Comparison of ENCODE assay signal across 9 mouse cellular contexts in genomic region chr10:22361415-22362352, GRCm38 (mm10). TPM values are rescaled to one million over a fixed set of nuclear protein-coding genes. Genes with fewer than 3 reads are reported as not detected.
DNase-seq lines count a peak whose midpoint lies in the region; ATAC-seq and TF ChIP-seq lines count a peak whose summit lies in the region.
"Not testable (repeated sequence)": the region's sequence is repeated elsewhere in the genome, so short reads cannot be mapped to it uniquely, and the experiment has no call there.
"Had no signal": no experiment of that assay in that cellular context is flagged by ENCODE, and none has a peak within 500 bp of the region (broad histone marks: within the 10 kb centered on the region; RNA-seq: fewer than 3 reads in every experiment).

No protein-coding gene starts in this region.

- H3K9ac ChIP-seq in embryonic facial prominence, embryonic 13.5 days, result 0 out of 2 replicates have a peak overlapping the region, but pooled peaks have one; percentile 49
- H3K9ac ChIP-seq in heart, embryonic 11.5 days (ENCODE audit: low read depth, low read length); hindbrain, postnatal 0 days (replicated peaks; ENCODE audit: low read length); limb, embryonic 13.5 days; neural tube, embryonic 12.5 days: not testable (repeated sequence)

- H3K4me1 ChIP-seq in embryonic facial prominence, embryonic 13.5 days; heart, embryonic 11.5 days (ENCODE audit: control insufficient read depth, insufficient read depth, low read length); hindbrain, postnatal 0 days (ENCODE audit: insufficient read depth, low read length); limb, embryonic 13.5 days; neural tube, embryonic 12.5 days: not testable (repeated sequence)

- not testable (repeated sequence) for H3K36me3 ChIP-seq in embryonic facial prominence, embryonic 13.5 days; heart, embryonic 11.5 days (ENCODE audit: control insufficient read depth, insufficient read depth, low read length); hindbrain, postnatal 0 days (ENCODE audit: insufficient read depth, low read length); limb, embryonic 13.5 days; neural tube, embryonic 12.5 days

- TF ChIP-seq CTCF in hindbrain, postnatal 0 days (IDR thresholded peaks at IDR 0.05; ENCODE audit: low read depth), result not testable (repeated sequence)

- H3K4me3 ChIP-seq in embryonic facial prominence, embryonic 13.5 days, result peak overlapping the region; percentile 23
- peak overlapping the region; percentile 22; the same call in 1 of the 2 replicates for H3K4me3 ChIP-seq in heart, embryonic 11.5 days (ENCODE audit: low read depth, low read length)
- not testable (repeated sequence) for H3K4me3 ChIP-seq in hindbrain, postnatal 0 days (ENCODE audit: low read length); neural tube, embryonic 12.5 days
- peak overlapping the region; percentile 32 for H3K4me3 ChIP-seq in limb, embryonic 13.5 days

- WGBS in embryonic facial prominence, embryonic 13.5 days, result 6% methylated on average over 9 of the region's 15 CpGs
- 2% methylated on average over 9 of the region's 15 CpGs for WGBS in heart, embryonic 11.5 days (ENCODE audit: insufficient replicate concordance)
- WGBS in hindbrain, postnatal 0 days, result under 1% methylated on average over 8 of the region's 15 CpGs
- WGBS in limb, embryonic 13.5 days, result 4% methylated on average over 11 of the region's 15 CpGs
- WGBS in neural tube, embryonic 12.5 days, result 1% methylated on average over 8 of the region's 15 CpGs

- H3K9me3 ChIP-seq in embryonic facial prominence, embryonic 13.5 days; heart, embryonic 11.5 days (replicated peaks; ENCODE audit: control insufficient read depth, low read length); hindbrain, postnatal 0 days (ENCODE audit: low read length); limb, embryonic 13.5 days; neural tube, embryonic 12.5 days: not testable (repeated sequence)

- not testable (repeated sequence) for H3K27ac ChIP-seq in embryonic facial prominence, embryonic 13.5 days; heart, embryonic 11.5 days (ENCODE audit: low read depth, low read length); hindbrain, postnatal 0 days; limb, embryonic 13.5 days; neural tube, embryonic 12.5 days

- DNase-seq in R1 (ENCODE audit: low read depth, low spot score), result peak; percentile 64
- DNase-seq in hindbrain, postnatal 0 days (ENCODE audit: low spot score), result peak; percentile 4
- DNase-seq in lung, postnatal 10 days, result peak; percentile 1

- not testable (repeated sequence) for ATAC-seq in embryonic facial prominence, embryonic 13.5 days (ENCODE audit: insufficient number of reproducible peaks, insufficient read depth, low FRiP score, low TSS enrichment, low read depth)
- peak; percentile 63; the same call in 1 of the 2 replicates for ATAC-seq in heart, embryonic 11.5 days (replicated peaks; ENCODE audit: insufficient number of reproducible peaks, low FRiP score, low TSS enrichment)
- peak; percentile 58; the same call in 1 of the 2 replicates for ATAC-seq in hindbrain, postnatal 0 days
- ATAC-seq in limb, embryonic 13.5 days (ENCODE audit: low FRiP score, low read depth), result peak; percentile 90
- ATAC-seq in neural tube, embryonic 12.5 days (ENCODE audit: low FRiP score, low read depth), result peak; percentile 88

- peak overlapping the region; percentile 46 for H3K4me2 ChIP-seq in embryonic facial prominence, embryonic 13.5 days
- H3K4me2 ChIP-seq in heart, embryonic 11.5 days, result peak overlapping the region; percentile 31; the same call in 1 of the 2 replicates
- peak overlapping the region; percentile 23; the same call in 1 of the 2 replicates for H3K4me2 ChIP-seq in hindbrain, postnatal 0 days (ENCODE audit: low read depth, low read length)
- H3K4me2 ChIP-seq in limb, embryonic 13.5 days (replicated peaks), result peak overlapping the region; percentile 51
- peak overlapping the region; percentile 47 for H3K4me2 ChIP-seq in neural tube, embryonic 12.5 days (replicated peaks)

- H3K27me3 ChIP-seq in embryonic facial prominence, embryonic 13.5 days; heart, embryonic 11.5 days (ENCODE audit: control insufficient read depth, insufficient read depth, low read length); hindbrain, postnatal 0 days (ENCODE audit: insufficient read depth, low read length); limb, embryonic 13.5 days; neural tube, embryonic 12.5 days (replicated peaks): not testable (repeated sequence)

RNA-seq across cellular contexts. Expression of gene Raet1d, which starts 1.3 kb away (rescaled TPM):
- 17.6 and 17.7 TPM in 2 replicates for polyA plus RNA-seq in embryonic facial prominence, embryonic 13.5 days (2015; fragmentation: Nextera tagmentation; extraction: Ambion mirVana)
- polyA plus RNA-seq in heart, embryonic 11.5 days (2014; fragmentation: Nextera tagmentation; extraction: Ambion mirVana), result 13.4 and 14.8 TPM in 2 replicates
- total RNA-seq in hindbrain, postnatal 0 days (2014; rRNA removed), result 0.10 TPM in 1 of 2 replicates, not detected in the other
- polyA plus RNA-seq in hindbrain, postnatal 0 days (2015; fragmentation: Nextera tagmentation; extraction: Ambion mirVana), result 0.71 and 1.2 TPM in 2 replicates
- 27.0 and 27.8 TPM in 2 replicates for polyA plus RNA-seq in limb, embryonic 13.5 days (2015; fragmentation: Nextera tagmentation; extraction: Ambion mirVana)
- polyA plus RNA-seq in neural tube, embryonic 12.5 days (2016; fragmentation: Nextera tagmentation; extraction: Ambion mirVana), result 9.5 and 10.3 TPM in 2 replicates
- total RNA-seq: layer of hippocampus, adult 2 months; left cerebral cortex, postnatal 36 days had no signal

Comparison
In these comparisons a context has a peak if more than half of its experiments do, and no peak if none do; other contexts are left out.
1. DNase-seq: peak in every context shown above with its lines; median percentile 64 in R1; 4 in hindbrain, postnatal 0 days; 1 in lung, postnatal 10 days.